Mouse (Mus musculus): Measurements from ENCODE around the gene Ttc23. TPM values are rescaled to one million over a fixed set of nuclear protein-coding genes. Genes with fewer than 3 reads are reported as not detected.

Gene Ttc23
- polyA plus RNA-seq, 1 experiment: 5.3 TPM

DNA sequence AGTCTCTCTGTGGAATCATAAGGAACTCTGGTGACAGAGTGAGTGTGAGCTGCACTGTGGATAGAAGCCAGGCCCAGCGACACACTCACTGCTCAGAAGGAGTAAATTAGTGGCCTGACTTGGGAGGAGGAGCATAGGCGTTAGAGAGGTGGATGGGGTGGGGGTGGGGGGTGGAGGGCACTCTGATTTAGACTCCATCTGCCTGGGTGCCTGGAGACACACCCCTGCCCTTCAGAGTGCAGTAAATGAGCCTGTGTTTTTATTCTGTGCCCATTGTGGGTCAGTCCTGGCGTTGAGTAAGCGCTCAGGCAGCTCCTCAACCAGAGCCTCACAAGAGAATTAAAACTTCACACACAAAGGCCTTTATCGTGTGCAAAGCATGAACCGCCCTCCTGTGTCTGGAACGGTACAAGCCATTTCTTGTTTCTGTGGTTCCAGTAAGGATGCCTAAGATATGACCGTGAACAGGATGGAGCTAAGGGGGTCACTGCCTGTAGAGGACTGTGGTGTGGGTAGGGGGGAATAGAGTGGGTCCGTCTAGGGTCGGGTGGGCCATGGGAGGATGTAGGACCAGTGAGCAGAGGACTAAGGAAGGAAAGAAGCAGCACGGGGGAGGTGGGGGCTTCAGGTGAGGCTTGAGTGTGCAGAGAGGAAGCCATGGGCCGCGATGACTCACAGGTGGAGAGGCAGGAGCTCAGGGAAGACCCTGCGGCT is 16.9 kb downstream of the Ttc23 start:
- no peak overlapping the region for H3K27ac ChIP-seq (ENCODE audit: insufficient read depth, low read length)
- no peaks in the 10 kb centered on the region for H3K4me1 ChIP-seq (ENCODE audit: control insufficient read depth, insufficient read depth, low read length)
- DNase-seq: no peak
- H3K4me3 ChIP-seq (replicated peaks; ENCODE audit: insufficient read depth, low read depth, low read length): no peak overlapping the region
- H3K27me3 ChIP-seq (ENCODE audit: control insufficient read depth, insufficient read depth, low read length): no peaks in the 10 kb centered on the region
- 81% methylated on average over 14 of the region's 14 CpGs for WGBS
- TF ChIP-seq POLR2A (IDR thresholded peaks at IDR 0.05; ENCODE audit: borderline replicate concordance, insufficient read depth, low read length) (no peak), CTCF (IDR thresholded peaks at IDR 0.05; ENCODE audit: borderline replicate concordance, insufficient read depth, low read depth, low read length) (no peak)

DNA sequence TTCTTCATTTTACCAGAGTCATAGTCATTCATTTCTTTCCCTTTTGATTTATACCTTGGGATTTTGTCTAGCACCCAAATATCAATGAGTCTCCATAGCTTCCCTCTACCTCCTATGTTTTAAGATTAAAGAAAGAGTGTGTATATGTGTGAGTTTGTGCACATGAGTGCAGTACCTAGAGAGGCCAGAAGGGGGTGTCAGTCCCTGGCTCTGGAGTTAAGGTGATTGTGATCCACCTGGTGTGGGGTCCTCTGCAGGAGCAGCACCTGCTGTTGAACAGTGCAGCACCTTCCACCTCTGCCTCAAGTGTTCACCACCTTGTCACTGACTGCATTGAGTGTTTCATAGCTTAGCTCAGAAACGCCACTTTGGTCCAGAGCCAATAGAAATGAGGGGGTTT is 23.8 kb downstream of the Ttc23 start:
- DNase-seq: no peak
- H3K27me3 ChIP-seq (ENCODE audit: control insufficient read depth, insufficient read depth, low read length): no peaks in the 10 kb centered on the region
- H3K27ac ChIP-seq (ENCODE audit: insufficient read depth, low read length): no peak overlapping the region
- WGBS: 88% methylated on average over 1 of the region's 1 CpGs
- no peak overlapping the region for H3K4me3 ChIP-seq (replicated peaks; ENCODE audit: insufficient read depth, low read depth, low read length)
- no peaks in the 10 kb centered on the region for H3K4me1 ChIP-seq (ENCODE audit: control insufficient read depth, insufficient read depth, low read length)
- TF ChIP-seq CTCF (IDR thresholded peaks at IDR 0.05; ENCODE audit: borderline replicate concordance, insufficient read depth, low read depth, low read length): peak; percentile 23; the same call in 1 of the 2 replicates
- TF ChIP-seq POLR2A (IDR thresholded peaks at IDR 0.05; ENCODE audit: borderline replicate concordance, insufficient read depth, low read length): no peak

DNA sequence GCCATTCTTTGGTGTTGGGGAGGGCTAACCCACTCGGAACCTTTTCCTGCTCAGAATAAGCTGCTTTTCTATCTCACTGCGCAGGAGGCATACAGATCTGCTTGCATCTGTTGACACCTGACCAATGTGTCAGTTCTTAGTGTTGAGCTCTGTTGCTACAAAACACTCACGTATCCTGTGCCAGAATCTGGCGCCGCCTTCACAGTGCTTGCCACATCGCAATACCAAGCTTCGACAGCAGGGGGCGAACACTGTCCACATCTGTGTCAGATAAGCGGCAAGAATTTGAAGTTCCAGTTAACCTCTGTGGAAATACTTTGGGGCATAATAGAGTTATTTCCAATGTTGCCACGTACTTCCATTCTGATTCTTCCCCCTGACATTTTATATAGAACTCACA is 25.4 kb downstream of the Ttc23 start:
- H3K27me3 ChIP-seq (ENCODE audit: control insufficient read depth, insufficient read depth, low read length): no peaks in the 10 kb centered on the region
- DNase-seq: peak; percentile 74 to 87
- WGBS: 7% methylated on average over 10 of the region's 10 CpGs
- H3K4me3 ChIP-seq (replicated peaks; ENCODE audit: insufficient read depth, low read depth, low read length): no peak overlapping the region
- H3K27ac ChIP-seq (ENCODE audit: insufficient read depth, low read length): no peak overlapping the region
- H3K4me1 ChIP-seq (ENCODE audit: control insufficient read depth, insufficient read depth, low read length): no peaks in the 10 kb centered on the region
- no peak for TF ChIP-seq POLR2A (IDR thresholded peaks at IDR 0.05; ENCODE audit: borderline replicate concordance, insufficient read depth, low read length)
- TF ChIP-seq CTCF (IDR thresholded peaks at IDR 0.05; ENCODE audit: borderline replicate concordance, insufficient read depth, low read depth, low read length): peak; percentile 92

DNA sequence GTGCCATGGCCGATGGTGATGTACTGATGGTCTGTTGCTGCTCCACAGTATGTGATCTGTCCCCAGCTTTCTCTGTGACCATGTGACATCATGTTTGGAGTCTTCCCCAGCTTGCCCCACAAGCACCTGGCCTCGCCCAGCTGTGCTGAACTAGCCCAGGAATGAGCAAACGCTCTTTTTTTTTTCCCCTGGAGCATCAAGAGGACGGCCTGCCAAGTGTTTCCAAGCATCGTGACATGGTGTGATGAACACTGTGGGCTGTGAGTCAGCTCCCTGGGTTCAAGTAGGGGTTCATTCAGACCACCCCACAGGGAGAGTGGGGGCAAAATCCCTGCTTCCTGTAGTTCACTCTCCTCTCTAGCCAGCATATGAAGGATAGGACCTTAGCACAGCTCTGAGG is 26.4 kb downstream of the Ttc23 start:
- TF ChIP-seq POLR2A (IDR thresholded peaks at IDR 0.05; ENCODE audit: borderline replicate concordance, insufficient read depth, low read length): no peak
- no peak for TF ChIP-seq CTCF (IDR thresholded peaks at IDR 0.05; ENCODE audit: borderline replicate concordance, insufficient read depth, low read depth, low read length)
- Histone ChIP-seq H3K4me1 (ENCODE audit: control insufficient read depth, insufficient read depth, low read length) (no peaks in the 10 kb centered on the region), H3K27ac (ENCODE audit: insufficient read depth, low read length) (no peak overlapping the region), H3K27me3 (ENCODE audit: control insufficient read depth, insufficient read depth, low read length) (no peaks in the 10 kb centered on the region), H3K4me3 (replicated peaks; ENCODE audit: insufficient read depth, low read depth, low read length) (no peak overlapping the region)
- WGBS: 73% methylated on average over 5 of the region's 5 CpGs
- DNase-seq: no peak

DNA sequence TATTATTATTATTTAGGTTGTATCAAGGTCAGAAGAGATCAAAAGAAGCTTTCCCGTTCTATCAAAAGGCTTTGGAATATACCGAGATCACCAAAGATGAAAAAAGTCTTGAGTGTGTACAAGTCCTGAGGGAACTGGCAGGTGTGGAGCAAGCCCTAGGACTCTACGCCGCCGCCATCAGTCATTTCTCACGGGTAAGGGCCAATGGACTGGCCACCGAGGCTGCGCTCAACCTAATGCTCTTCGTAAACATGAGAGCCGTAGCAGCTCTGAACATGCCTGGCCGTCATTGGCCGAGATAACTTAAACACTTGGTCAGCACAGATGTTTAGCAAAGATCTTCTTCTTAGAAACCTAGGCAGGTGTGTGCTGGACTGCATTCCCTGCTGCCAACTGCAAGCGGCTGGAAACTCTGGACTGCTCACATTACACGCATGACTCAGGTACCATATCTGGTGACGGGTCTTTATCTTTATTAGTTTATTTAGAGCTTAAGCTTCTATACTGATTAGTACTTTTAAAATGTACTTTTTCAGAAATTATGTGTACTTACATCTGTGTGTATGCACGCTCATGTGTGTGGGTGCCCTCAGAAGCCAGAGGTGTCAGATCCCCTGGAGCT is 31.8 kb downstream of the Ttc23 start:
- no peak for DNase-seq
- WGBS: 95% methylated on average over 16 of the region's 16 CpGs
- no peaks in the 10 kb centered on the region for H3K27me3 ChIP-seq (ENCODE audit: control insufficient read depth, insufficient read depth, low read length)
- H3K4me1 ChIP-seq (ENCODE audit: control insufficient read depth, insufficient read depth, low read length): no peaks in the 10 kb centered on the region
- no peak overlapping the region for H3K4me3 ChIP-seq (replicated peaks; ENCODE audit: insufficient read depth, low read depth, low read length)
- TF ChIP-seq POLR2A (IDR thresholded peaks at IDR 0.05; ENCODE audit: borderline replicate concordance, insufficient read depth, low read length): no peak
- TF ChIP-seq CTCF (IDR thresholded peaks at IDR 0.05; ENCODE audit: borderline replicate concordance, insufficient read depth, low read depth, low read length): no peak
- H3K27ac ChIP-seq (ENCODE audit: insufficient read depth, low read length): no peak overlapping the region

DNA sequence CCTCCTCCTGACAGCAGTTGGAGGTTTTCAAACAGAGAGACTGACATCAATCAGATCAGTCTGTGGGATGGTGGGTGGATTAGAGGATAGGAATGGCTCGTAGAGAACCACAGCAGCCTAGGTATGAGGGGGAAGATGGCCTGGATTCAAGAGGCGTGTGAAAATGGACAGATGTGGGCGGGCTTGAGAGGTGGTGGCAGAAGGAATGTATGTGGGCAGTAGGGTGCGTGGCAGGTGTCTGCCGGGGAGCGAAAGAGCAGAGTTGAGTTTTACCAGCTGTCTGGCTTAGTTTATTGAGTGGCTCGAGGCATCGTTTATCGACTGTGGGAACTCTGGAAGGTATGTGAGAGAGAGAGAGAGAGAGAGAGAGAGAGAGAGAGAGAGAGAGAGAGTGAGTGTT is 33.9 kb downstream of the Ttc23 start:
- H3K27ac ChIP-seq (ENCODE audit: insufficient read depth, low read length): no peak overlapping the region
- 80% methylated on average over 9 of the region's 9 CpGs for WGBS
- DNase-seq: no peak
- no peak overlapping the region for H3K4me3 ChIP-seq (replicated peaks; ENCODE audit: insufficient read depth, low read depth, low read length)
- no peaks in the 10 kb centered on the region for H3K4me1 ChIP-seq (ENCODE audit: control insufficient read depth, insufficient read depth, low read length)
- TF ChIP-seq POLR2A (IDR thresholded peaks at IDR 0.05; ENCODE audit: borderline replicate concordance, insufficient read depth, low read length) (no peak), CTCF (IDR thresholded peaks at IDR 0.05; ENCODE audit: borderline replicate concordance, insufficient read depth, low read depth, low read length) (no peak)
- H3K27me3 ChIP-seq (ENCODE audit: control insufficient read depth, insufficient read depth, low read length): no peaks in the 10 kb centered on the region

DNA sequence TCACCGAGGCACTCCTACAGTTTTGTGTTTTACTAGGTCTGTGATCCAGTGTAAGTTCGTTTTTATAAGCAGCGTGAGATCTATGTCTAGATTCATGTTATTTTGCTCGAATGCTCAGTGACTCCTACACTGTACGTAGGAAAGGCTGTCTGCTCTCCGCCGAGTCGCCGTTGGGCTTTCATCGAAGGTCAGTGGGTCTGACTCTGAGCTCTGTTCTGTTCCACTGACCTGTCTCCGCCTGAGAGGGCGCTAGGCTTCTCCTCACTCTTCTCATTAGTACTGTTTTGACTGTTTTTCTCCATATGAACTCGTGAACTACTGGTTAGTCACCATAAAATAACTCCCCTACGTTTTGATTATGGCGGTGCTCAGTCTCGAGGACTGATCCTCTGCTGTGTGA is 35.8 kb downstream of the Ttc23 start:
- H3K27me3 ChIP-seq (ENCODE audit: control insufficient read depth, insufficient read depth, low read length): no peaks in the 10 kb centered on the region
- TF ChIP-seq POLR2A (IDR thresholded peaks at IDR 0.05; ENCODE audit: borderline replicate concordance, insufficient read depth, low read length): no peak
- TF ChIP-seq CTCF (IDR thresholded peaks at IDR 0.05; ENCODE audit: borderline replicate concordance, insufficient read depth, low read depth, low read length): no peak
- no peak overlapping the region for H3K4me3 ChIP-seq (replicated peaks; ENCODE audit: insufficient read depth, low read depth, low read length)
- 87% methylated on average over 16 of the region's 16 CpGs for WGBS
- H3K4me1 ChIP-seq (ENCODE audit: control insufficient read depth, insufficient read depth, low read length): no peaks in the 10 kb centered on the region
- DNase-seq: no peak
- no peak overlapping the region for H3K27ac ChIP-seq (ENCODE audit: insufficient read depth, low read length)

DNA sequence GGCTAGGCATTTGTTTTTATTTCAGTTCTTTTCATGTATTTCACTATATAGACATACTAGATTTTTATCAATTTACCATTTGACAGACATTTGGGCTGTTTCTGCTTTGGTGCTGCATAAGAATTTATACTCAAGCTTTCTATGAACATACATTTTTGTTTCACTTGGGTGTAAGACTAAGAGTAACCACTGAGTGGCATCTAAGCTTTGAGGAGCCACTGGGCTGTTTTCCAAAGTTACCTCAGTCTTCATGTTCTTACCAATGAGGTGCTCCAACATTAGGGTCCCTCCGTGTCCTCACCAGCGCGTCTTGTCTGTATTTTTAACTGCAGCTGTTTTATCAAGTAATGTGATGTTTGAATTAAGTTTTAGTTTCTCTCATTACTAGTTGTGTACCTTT is 39.3 kb downstream of the Ttc23 start:
- WGBS: 96% methylated on average over 3 of the region's 3 CpGs
- no peaks in the 10 kb centered on the region for H3K27me3 ChIP-seq (ENCODE audit: control insufficient read depth, insufficient read depth, low read length)
- no peak for TF ChIP-seq POLR2A (IDR thresholded peaks at IDR 0.05; ENCODE audit: borderline replicate concordance, insufficient read depth, low read length)
- TF ChIP-seq CTCF (IDR thresholded peaks at IDR 0.05; ENCODE audit: borderline replicate concordance, insufficient read depth, low read depth, low read length): no peak

More for the DNA sequence above, 39.3 kb downstream of the Ttc23 start:
- H3K27ac ChIP-seq (ENCODE audit: insufficient read depth, low read length): no peak overlapping the region
- no peak for DNase-seq
- no peak overlapping the region for H3K4me3 ChIP-seq (replicated peaks; ENCODE audit: insufficient read depth, low read depth, low read length)
- no peaks in the 10 kb centered on the region for H3K4me1 ChIP-seq (ENCODE audit: control insufficient read depth, insufficient read depth, low read length)
